Comparison of ENCODE assay signal across 18 mouse cellular contexts in the genomic region with DNA sequence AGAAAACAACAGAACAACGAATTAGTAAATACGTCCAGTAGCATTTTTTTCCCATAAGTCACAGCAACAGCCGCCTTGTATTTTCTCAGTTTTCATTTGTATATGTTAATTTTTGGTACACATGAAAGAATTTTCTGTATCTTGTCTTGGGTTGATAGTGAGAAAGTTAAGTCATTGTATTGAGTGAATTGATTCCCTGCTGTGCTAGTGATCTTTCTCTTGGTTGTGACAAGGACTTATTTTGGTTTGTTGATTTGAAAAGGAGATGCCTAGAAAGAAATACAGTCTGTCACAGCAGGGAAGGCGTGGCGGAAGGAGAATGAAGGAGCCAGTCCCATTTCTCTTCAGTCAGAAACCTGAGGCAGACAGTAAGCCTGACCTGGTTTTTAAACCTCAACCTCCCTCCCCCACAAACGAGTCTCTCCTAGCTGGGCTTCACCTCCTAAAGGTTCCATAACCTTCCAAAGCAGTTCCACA. TPM values are rescaled to one million over a fixed set of nuclear protein-coding genes. Genes with fewer than 3 reads are reported as not detected.
"Had no signal": no experiment of that assay in that cellular context is flagged by ENCODE, and none has a peak within 500 bp of the region (broad histone marks: within the 10 kb centered on the region; RNA-seq: fewer than 3 reads in every experiment).

No protein-coding gene starts in this region.

- DNase-seq: lung, adult 2 months; lung, postnatal 14 days; lung, postnatal 36 days; right cerebral cortex, postnatal 14 days; thymus, adult 2 months; thymus, postnatal 25 days; thymus, postnatal 4 days had no signal

- H3K4me2 ChIP-seq: lung, embryonic 15.5 days; midbrain, embryonic 11.5 days; midbrain, embryonic 13.5 days; midbrain, embryonic 15.5 days; neural tube, embryonic 12.5 days; stomach, embryonic 15.5 days had no signal

- H3K27me3 ChIP-seq: lung, embryonic 15.5 days; megakaryocyte, embryonic 14.5 days; midbrain, embryonic 13.5 days; midbrain, embryonic 15.5 days; neural tube, embryonic 12.5 days; stomach, embryonic 15.5 days had no signal

- H3K4me3 ChIP-seq: lung, embryonic 15.5 days; megakaryocyte, embryonic 14.5 days; midbrain, embryonic 13.5 days; midbrain, embryonic 15.5 days; neural tube, embryonic 12.5 days; stomach, embryonic 15.5 days had no signal

- H3K4me1 ChIP-seq: lung, embryonic 15.5 days; megakaryocyte, embryonic 14.5 days; midbrain, embryonic 13.5 days; midbrain, embryonic 15.5 days; neural tube, embryonic 12.5 days; stomach, embryonic 15.5 days had no signal

- H3K9ac ChIP-seq: lung, embryonic 15.5 days; midbrain, embryonic 13.5 days; midbrain, embryonic 15.5 days; neural tube, embryonic 12.5 days; stomach, embryonic 15.5 days had no signal

- H3K27ac ChIP-seq: lung, embryonic 15.5 days; macrophage; midbrain, embryonic 13.5 days; midbrain, embryonic 15.5 days; neural tube, embryonic 12.5 days; stomach, embryonic 15.5 days; stomach, postnatal 0 days had no signal

- H3K36me3 ChIP-seq: lung, embryonic 15.5 days; midbrain, embryonic 13.5 days; midbrain, embryonic 15.5 days; neural tube, embryonic 12.5 days; stomach, embryonic 15.5 days had no signal

- H3K9me3 ChIP-seq: lung, embryonic 15.5 days; midbrain, embryonic 13.5 days; midbrain, embryonic 15.5 days; neural tube, embryonic 12.5 days; stomach, embryonic 15.5 days had no signal

- ATAC-seq: lung, postnatal 0 days; midbrain, embryonic 13.5 days; midbrain, embryonic 15.5 days had no signal

RNA-seq across cellular contexts. Expression of a gene that starts 50.7 kb away (rescaled TPM):
- total RNA-seq: monocyte, adult 5-6 weeks had no signal
